Mouse (Mus musculus) spleen, adult 2 months (tissue): Measurements from ENCODE around the gene Evx2. TPM values are rescaled to one million over a fixed set of nuclear protein-coding genes. Genes with fewer than 3 reads are reported as not detected.

Source experiments
- DNase-seq, 2 experiments: peaks; one replicate each; pipeline versions ENCODE4 v3.0.0 to v3.0.0-alpha.2; 2012 to 2021; ENCODE audit warnings: low spot score in 2 of 2, low read depth in 1 of 2
- H3K27ac ChIP-seq: fragments of 200-500 bp; 2 replicates; pipeline ENCODE4 v1.5.1; 2012; ENCODE audit warnings: low read length, inconsistent platforms; ENCODE audit not compliant: insufficient read depth
- H3K27me3 ChIP-seq: fragments of 200-500 bp; 2 replicates; pipeline ENCODE4 v1.6.1; 2012; ENCODE audit warnings: mild to moderate bottlenecking, moderate library complexity, low read length, inconsistent platforms; ENCODE audit not compliant: control insufficient read depth, insufficient read depth
- H3K36me3 ChIP-seq: fragments of 200-500 bp; 2 replicates; pipeline ENCODE4 v1.6.1; 2012; ENCODE audit warnings: mild to moderate bottlenecking, low read length, inconsistent platforms; ENCODE audit not compliant: control insufficient read depth, insufficient read depth
- H3K4me1 ChIP-seq: fragments of 200-500 bp; 2 replicates; pipeline ENCODE4 v1.6.1; 2011; ENCODE audit warnings: inconsistent platforms; ENCODE audit not compliant: control insufficient read depth, insufficient read depth, insufficient read length
- H3K4me3 ChIP-seq: fragments of 200-500 bp; 2 replicates; pipeline ENCODE4 v1.5.1; 2011; ENCODE audit warnings: mild to moderate bottlenecking, inconsistent platforms; ENCODE audit not compliant: insufficient read depth, insufficient read length; ENCODE audit errors: extremely low read depth
- CTCF ChIP-seq: fragments of 200-500 bp; IDR thresholded peaks from 2 replicates; pipeline ENCODE4 v1.5.1; 2011; ENCODE audit warnings: mild to moderate bottlenecking, inconsistent platforms; ENCODE audit not compliant: insufficient read depth, insufficient read length, insufficient replicate concordance; ENCODE audit errors: extremely low read depth
- POLR2A ChIP-seq: fragments of 200-500 bp; IDR thresholded peaks from 2 replicates; pipeline ENCODE4 v1.6.1; 2011; ENCODE audit warnings: low read depth, low read length, inconsistent platforms
- WGBS: fragments of 180-500 bp; shearing (Covaris S2); methylation state at CpG from one replicate; pipeline ENCODE4 v1.1.7; 2018; 5-methylcytosine and 5-hydroxymethylcytosine counted together
- polyA plus RNA-seq: library from polyadenylated mRNA; depleted of rRNA; stranded (reverse); fragments of >200 nt; gene quantifications from 2 replicates; pipeline ENCODE4 v1.2.3, GENCODE M21; 2012

The Evx2 gene
- polyA plus RNA-seq, 1 experiment: not detected

DNA sequence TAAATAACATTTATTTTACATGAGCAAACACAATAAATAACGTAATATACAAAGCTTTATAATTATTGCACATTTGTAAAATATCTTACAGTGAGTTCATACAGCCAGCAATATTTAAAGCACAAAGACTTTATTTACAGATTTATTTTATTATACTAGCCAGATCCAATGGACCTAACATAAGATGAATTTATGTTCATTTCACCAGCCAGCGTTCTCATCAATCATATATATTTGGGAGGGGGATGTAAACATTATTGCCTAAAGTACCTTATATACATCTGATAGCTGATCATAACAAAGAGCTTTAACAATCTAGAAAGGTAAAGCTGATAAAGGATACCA lies 6.4 kb downstream of the Evx2 start:
- no peak for TF ChIP-seq POLR2A
- TF ChIP-seq CTCF: no peak
- Histone ChIP-seq H3K4me3 (no peak overlapping the region), H3K27me3 (peaks cover 39% of the 10 kb centered on the region), H3K4me1 (peaks cover 9% of the 10 kb centered on the region), H3K36me3 (no peaks in the 10 kb centered on the region), H3K27ac (no peak overlapping the region)
- DNase-seq: no peak
- 46% methylated on average over 2 of the region's 2 CpGs for WGBS

DNA sequence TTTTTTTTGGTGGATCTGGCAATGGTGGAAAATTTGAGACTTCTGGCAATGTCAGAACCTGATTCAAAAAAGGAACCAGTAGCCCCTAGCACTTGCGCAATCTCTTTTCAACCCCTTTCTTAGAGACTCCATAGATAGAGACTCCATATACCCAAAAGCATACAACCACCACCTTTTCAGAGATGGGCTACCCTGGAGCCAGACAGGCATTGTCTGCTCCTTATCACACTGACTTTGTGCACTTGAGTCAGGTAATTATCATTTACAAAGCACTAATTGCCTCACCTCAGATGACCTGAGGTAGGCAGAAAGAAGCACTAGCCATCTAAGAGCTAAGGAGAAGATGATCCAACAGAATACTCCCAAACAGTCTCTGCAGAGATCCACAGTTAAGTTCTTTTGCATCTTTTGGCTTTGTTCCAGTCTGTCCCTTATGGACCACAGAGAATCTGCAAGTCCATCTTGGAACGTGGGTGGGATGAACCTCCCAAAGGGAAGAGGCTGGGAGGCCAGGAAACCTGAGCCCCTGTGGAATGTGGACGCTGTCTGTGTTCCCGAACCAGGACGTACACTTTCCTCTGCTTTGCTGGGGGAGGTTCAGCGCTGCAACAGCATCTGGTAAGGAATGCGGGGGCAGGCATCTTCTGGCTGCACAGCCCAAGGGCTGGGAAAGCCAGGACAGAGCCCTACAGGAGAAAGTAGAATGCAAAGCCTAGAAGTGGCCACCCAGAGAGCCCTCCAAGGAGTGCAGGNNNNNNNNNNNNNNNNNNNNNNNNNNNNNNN lies 12.1 kb downstream of the Evx2 start:
- peaks cover 8% of the 10 kb centered on the region for H3K27me3 ChIP-seq
- H3K4me1 ChIP-seq: no peaks in the 10 kb centered on the region
- TF ChIP-seq CTCF (no peak), POLR2A (no peak)

DNA sequence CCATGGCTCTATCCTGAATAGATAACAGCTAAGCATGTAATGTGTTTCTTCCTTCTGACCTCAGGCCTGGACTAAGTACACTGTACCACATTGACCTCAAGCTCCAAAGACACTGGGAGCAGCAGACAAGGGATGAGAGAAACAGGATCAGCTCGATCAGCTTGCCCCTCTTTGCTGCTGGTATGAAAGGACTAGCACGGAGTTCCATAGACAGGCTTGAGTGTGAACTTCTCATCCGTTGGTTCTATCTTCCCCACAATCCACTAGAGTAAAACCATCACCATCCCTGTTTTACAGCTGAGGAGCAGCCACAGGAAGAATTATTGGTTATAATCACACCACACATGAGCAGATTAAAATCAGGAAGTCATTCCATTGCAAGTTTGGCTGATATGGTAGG lies 13.7 kb downstream of the Evx2 start:
- H3K36me3 ChIP-seq: no peaks in the 10 kb centered on the region
- H3K4me1 ChIP-seq: no peaks in the 10 kb centered on the region
- H3K4me3 ChIP-seq: no peak overlapping the region
- TF ChIP-seq POLR2A (no peak), CTCF (no peak)
- no peak for DNase-seq
- WGBS: 82% methylated on average over 3 of the region's 3 CpGs
- peaks cover 8% of the 10 kb centered on the region for H3K27me3 ChIP-seq
- H3K27ac ChIP-seq: no peak overlapping the region

More for the DNA sequence above, 12.1 kb downstream of the Evx2 start:
- 27% methylated on average over 7 of the region's 7 CpGs for WGBS
- DNase-seq: no peak
- Histone ChIP-seq H3K4me3 (no peak overlapping the region), H3K27ac (no peak overlapping the region), H3K36me3 (no peaks in the 10 kb centered on the region)

DNA sequence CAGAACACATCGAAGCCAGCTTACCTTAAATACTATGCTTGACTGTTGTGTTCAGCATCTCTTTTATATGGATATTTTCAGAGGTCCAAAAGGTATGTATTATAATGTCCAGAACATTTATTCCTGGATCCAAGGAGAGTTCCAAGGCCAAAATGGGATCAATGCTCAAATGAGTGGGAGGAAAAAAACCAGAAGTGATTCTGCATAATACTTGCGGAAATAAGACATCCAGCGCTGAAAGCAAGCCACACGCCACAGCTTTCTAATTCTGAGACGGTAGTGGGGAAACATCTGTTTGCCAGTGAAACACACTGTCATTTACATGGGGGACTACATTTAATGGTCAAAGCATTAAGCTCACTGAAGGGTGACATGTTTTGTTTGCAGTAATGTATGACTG lies 16.9 kb downstream of the Evx2 start:
- H3K36me3 ChIP-seq: no peaks in the 10 kb centered on the region
- H3K4me3 ChIP-seq: no peak overlapping the region
- DNase-seq: no peak
- TF ChIP-seq CTCF (no peak), POLR2A (no peak)
- H3K27me3 ChIP-seq: no peaks in the 10 kb centered on the region
- H3K4me1 ChIP-seq: no peaks in the 10 kb centered on the region
- 11% methylated on average over 5 of the region's 5 CpGs for WGBS
- H3K27ac ChIP-seq: no peak overlapping the region

DNA sequence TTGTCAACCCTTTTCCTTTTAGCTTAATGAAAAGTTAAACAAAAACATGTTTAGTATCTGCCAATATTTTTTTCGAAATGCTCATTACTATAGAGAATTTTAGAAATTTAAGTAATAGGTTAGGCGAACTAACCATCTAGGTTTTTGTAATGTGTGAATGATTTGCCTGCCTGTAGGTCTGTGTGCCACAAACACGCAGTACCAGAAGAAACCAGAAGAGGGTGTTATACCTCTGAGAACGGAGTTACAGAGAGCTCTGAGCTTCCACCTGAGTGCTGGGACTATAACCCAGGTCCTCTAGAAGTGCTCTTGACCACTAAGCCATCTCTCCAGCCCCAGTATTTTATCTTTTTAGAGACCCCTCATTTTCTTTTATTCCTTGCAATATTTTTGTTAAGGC lies 23.9 kb downstream of the Evx2 start:
- Histone ChIP-seq H3K4me1 (no peaks in the 10 kb centered on the region), H3K36me3 (no peaks in the 10 kb centered on the region), H3K27me3 (no peaks in the 10 kb centered on the region), H3K27ac (no peak overlapping the region), H3K4me3 (no peak overlapping the region)
- TF ChIP-seq POLR2A (no peak), CTCF (no peak)
- no peak for DNase-seq
- 81% methylated on average over 4 of the region's 4 CpGs for WGBS

DNA sequence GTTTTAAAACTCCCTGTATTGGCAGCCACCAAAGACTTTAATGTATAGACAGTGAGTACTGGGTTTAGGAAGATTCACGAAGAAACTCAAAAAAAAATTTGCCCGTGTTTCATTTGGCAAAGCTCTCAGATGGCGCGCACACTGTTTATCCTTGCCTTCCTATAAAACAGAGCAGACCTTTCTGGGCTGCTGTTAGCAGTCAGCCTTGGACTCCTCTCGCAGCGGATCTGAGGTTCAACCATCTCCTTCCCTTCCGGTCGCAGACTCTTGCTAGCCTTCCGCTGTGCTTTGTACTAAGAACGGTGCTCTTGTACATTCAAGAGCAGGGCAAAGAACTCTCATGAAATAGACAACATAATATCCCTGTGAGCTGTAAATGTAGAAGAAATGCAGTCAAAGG lies 39.0 kb downstream of the Evx2 start:
- TF ChIP-seq POLR2A (no peak), CTCF (no peak)
- Histone ChIP-seq H3K27me3 (no peaks in the 10 kb centered on the region), H3K36me3 (no peaks in the 10 kb centered on the region), H3K4me3 (no peak overlapping the region), H3K27ac (no peak overlapping the region), H3K4me1 (no peaks in the 10 kb centered on the region)
- no peak for DNase-seq
- 93% methylated on average over 10 of the region's 10 CpGs for WGBS

DNA sequence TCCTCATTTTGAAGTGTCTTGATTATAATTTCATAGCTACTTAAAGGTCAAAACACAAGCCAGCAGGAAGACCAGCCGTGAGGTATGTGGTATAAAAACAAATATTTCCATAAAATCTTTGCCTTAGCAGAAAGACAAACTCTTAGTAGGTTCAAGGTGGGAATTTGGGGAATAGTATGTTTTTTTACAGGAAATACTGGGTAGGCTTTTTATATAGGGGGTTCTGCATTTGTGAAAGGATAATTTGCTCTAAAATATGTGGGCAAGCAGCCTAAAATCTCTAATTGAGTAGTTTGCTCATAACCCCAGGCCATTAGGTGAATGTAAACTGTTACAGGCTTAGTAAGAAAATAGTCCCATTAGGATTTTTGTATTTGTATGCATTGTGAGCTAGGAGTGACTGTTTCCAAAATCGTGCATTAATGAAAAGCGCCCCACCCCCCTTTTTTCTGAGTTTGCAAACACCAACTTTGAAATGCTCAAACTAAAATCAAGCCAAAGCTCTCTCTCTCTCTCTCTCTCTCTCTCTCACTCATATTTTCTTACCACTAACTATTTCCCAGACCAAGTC lies 39.6 kb downstream of the Evx2 start:
- DNase-seq: no peak
- H3K27ac ChIP-seq: no peak overlapping the region
- no peaks in the 10 kb centered on the region for H3K27me3 ChIP-seq
- H3K36me3 ChIP-seq: no peaks in the 10 kb centered on the region
- no peaks in the 10 kb centered on the region for H3K4me1 ChIP-seq
- no peak for TF ChIP-seq POLR2A
- TF ChIP-seq CTCF: no peak
- 89% methylated on average over 3 of the region's 3 CpGs for WGBS
- H3K4me3 ChIP-seq: no peak overlapping the region
